Mouse (Mus musculus): ENCODE data around the gene Apol6.
"Not testable (repeated sequence)": the region's sequence is repeated elsewhere in the genome, so short reads cannot be mapped to it uniquely, and the experiment has no call there.

Gene Apol6

DNA sequence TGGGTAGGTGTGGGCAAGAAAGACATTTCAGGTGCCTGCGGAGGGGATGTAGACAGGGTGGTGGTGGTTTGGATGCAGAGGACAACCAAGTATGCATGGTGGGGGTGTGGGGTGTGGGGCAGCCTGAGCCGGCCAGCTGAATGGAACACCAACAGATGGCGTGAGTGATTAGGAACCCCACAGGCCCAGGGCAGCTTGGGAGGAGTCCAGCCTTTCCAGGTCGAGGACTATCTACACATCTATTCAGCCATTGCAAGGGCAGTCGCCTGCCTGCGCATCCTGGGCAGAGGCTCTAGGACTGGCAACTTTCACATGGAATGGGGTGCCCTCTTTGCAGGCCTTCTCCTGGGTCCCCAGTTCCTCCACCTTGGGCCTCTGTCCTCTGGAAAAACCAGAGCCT is 10.0 kb upstream of the Apol6 start:
- DNase-seq = peak; percentile 14

DNA sequence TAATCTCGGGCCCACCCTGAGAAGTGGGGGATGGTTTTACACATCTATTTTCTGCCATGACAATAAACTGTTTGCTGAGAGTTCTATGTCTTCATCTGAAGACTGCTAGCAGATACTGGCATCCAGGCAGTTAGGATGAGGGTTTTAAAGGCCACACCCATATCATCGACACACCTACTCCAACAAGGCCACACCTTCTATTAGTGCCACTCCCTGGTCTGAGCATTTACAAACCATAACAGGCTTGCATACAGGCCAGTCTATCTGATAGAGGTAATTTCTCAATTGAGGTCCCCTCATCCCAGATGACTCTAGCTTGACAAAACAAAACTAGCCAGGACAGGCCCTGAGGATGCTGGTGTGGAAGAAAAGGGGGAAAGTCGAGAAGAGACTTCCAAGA is 8.9 kb upstream of the Apol6 start:
- no peak for DNase-seq

DNA sequence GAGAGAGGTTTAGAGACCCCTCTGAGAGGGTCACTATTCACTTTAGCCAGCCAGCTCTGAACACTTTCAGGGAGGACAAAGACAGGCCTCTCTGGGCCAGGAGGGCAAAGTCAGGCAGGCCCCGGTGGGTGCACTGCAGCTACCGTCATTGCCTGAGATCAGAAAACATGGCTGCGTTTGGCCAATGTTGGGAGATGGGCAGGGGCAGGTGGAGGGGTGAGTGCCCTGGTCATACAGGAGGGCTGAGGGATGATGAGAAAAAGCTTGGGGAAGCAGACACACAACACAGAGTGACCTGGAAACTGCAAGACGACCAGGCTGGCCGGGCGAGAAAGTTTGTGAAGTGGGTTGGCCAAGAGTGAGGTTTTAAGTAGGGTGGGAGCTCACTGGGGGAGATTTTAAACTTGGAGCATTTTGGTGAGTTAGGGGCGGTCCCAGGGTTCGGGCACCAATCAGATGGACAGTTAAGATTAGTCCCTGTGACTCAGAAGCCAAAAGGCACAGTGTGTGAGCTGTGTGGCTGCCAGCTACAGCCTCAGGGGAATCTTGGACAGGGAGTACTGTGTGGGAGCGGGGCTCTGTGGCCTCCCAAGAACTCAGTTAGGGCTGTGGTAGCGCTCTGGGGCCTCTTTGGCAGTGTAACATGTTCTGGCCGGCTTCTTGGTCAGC is 8.1 kb upstream of the Apol6 start:
- peak; percentile 50 for DNase-seq

DNA sequence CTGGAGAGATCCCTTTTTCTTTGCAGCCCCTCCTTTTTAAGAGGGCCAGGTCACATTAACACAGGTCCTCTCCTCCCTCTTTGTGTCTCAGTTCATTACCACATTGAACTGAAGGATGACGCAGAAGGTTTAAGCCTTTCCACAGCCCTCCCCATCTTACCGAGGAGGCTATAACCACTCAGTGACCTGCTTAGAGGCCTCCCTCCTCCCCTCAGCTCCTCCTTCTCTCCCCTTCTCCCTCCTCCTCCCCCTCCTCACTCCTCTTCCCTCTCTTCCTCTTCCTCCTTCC is 7.6 kb upstream of the Apol6 start:
- DNase-seq = no peak

DNA sequence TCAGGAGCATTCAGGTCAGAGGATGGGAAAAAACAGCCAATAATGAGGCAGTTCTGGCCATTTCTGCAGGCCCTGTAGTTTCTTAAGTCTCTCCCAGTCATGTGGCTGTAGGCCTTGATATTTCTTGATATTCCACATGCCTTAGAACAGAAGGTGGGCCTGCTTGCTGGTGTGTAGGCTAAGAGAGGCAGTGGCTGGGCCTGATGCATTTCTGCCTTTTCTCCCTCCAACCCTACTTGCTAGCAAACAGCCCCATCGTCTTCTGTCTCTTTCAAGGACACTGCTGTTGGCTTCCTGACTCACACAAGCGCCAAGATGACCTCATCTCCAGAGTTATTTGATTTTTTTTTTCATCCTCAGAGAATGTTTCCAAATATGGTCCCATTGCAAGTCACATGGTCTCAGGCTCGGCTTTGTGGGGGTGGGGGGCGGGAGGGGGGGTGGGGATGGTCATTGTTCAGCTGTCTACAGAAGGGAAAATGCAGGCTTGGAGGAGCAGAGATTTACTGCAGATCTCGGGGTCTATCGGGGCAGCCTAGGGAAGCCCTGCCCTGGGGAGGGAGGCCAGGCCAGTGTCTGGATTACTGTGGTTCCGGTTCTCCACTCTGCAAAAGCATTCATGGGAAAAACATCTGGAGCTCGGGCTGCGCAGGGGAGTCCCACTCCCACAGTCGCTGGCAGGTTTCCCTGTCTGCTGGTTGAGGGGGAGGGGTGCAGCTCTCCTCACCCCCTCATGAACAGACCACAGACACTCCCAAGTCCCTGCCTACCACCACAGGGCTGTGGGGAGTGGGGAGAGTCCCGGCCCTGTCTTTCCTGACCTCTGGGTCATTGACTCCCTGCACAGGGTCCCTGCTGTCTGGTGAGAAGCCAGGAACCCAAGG is 7.0 kb upstream of the Apol6 start:
- peak; percentile 62 for DNase-seq

DNA sequence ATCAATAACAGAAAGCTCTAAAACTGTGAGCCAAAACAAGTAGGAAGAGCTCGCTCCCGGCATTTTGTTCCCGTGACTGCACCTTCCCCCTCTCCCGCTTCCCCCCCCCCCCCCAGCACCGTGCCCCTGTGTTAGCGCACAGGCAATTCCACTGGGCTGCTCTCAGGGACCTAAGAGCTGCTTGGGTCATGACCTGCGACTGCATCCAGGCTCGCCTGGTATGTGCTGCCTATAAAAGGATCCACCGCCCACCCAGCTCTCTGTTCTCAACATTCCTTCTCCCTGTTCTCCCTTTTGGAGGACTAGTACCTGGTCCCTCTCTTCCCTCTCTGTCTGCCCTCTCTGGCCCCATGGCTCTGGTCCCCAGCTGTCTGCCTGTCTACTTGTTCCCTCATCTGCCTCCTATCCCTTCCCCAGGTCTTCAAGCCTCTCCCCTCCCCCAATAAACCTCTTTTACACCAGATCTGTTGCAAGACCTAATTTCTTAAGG is 5.3 kb upstream of the Apol6 start:
- DNase-seq = no peak

DNA sequence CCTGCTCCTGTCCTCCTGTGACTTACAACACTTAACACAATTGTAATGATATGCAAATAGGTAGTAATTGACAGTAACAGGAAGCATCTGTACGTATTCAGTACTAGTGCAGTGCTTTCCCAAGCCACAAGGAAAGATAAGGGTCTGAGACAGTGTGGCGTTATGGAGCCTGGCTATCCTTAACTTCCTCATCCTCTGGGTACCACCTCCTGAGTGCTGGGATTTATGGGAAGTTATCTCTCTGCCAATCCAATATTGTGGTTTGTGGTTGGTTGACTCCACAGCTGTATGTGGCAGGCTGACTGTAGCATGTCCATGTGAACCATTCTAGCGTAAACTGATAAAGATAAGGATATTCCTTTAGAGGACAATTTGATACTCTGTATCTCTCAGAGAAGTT is 3.7 kb upstream of the Apol6 start:
- DNase-seq = no peak

DNA sequence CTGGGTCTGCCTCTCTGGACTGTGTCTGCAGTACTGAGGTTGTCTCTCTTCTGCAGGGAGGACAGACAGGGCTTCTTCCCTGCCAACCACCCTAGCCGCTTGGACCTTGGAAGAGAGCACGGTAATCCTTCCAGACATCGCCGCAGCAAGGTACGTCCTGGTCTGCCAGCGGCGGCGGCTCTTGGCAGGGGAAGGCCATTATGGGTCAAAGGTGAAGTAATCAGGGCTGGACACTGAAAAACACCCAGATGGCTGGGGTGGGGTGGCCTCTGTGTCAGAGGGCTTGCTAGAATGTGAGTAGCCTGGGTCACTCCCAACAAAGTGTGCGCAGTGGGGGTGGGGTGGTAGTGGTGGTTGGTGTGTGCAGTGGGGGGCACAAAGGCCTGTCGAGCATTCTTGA is 1.1 kb downstream of the Apol6 start:
- DNase-seq = peak; percentile 52

DNA sequence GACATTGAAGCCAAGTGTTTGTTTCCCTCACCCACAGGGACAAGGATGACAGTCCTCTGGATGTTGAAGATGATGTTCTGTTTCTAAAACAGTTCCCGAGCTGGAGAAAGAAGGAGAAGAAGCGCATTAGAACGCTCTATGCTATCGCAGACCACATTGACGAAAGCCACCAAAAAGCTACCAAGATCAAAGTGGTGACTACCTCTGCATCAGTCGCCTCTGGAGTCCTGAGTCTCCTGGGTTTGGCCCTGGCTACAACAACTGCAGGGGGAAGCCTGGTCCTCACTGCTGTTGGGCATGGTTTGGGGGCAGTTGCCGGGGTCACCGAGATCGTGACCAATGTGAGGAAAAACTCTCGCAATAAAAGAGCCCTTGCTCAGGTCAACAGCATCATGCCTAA is 6.0 kb downstream of the Apol6 start, which contains the start of gene Mb:
Gene Mb (minus strand): TSS at position 101 of the 400 bp plus-strand sequence.
- no peak for DNase-seq

DNA sequence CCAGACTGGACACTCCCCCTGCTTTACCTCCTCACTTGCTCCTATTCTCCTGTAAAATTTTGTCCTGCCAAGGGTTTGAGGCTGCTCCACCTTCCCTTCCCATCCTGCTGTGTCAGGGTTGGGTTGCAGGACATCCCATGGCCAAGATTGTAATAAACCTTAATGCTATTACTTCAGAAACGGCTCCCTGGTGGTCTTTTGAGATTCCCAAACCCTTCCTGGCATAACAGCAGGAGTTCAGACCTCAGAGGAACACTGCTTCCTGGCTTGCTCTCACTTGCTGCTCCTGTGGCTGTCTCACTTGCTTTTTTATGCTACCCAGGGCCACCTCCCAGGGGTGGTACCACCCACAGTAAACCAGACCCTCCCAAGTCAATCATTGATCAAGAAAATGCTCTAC is 7.6 kb downstream of the Apol6 start:
- no peak for DNase-seq

DNA sequence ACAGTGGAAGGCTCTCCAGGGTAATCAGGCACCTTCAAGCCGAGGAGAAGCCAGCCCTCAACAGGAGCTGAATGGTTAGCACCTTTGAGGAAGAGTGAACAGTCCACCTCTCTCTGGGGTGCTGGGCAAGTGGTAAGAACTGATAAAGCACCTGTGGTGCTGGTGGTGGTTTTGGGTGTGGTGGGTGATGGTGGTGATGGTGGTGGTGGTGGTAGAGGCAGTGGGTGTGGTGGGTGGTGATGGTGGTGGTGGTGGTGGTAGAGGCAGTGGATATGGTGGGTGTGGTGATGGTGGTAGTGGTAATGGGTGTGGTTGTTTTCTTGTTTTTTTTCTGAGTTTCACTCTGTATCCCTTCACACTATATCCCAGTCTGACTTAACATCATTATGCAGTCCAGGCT is 8.5 kb downstream of the Apol6 start:
- DNase-seq = no peak

DNA sequence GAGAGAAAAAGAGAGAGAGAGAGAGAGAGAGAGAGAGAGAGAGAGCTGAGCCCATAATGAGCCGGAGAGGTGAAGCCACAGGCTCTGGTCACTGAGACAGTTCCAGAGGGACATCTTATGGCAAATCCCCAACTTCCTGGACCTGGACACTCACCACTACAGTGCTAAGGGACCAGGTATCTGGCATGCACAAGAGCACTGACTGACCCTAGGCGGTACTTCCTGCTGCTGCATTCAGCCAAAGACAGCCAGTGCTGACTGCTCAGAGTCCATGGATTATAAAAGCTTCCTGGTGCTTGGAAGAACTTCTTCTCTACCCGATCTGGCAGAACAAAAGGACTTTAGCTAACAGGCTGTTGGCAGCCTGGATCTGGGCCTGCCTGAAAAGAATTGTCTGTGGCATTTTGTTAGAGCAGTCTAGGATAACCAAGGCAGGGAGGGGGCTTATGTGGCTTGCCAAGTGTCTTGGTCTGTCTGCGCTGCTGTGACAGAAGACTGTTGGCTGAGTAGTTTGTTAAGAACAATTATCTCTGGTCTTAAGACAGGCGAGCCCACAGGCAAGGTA is 10.2 kb downstream of the Apol6 start:
- no peak for DNase-seq

DNA sequence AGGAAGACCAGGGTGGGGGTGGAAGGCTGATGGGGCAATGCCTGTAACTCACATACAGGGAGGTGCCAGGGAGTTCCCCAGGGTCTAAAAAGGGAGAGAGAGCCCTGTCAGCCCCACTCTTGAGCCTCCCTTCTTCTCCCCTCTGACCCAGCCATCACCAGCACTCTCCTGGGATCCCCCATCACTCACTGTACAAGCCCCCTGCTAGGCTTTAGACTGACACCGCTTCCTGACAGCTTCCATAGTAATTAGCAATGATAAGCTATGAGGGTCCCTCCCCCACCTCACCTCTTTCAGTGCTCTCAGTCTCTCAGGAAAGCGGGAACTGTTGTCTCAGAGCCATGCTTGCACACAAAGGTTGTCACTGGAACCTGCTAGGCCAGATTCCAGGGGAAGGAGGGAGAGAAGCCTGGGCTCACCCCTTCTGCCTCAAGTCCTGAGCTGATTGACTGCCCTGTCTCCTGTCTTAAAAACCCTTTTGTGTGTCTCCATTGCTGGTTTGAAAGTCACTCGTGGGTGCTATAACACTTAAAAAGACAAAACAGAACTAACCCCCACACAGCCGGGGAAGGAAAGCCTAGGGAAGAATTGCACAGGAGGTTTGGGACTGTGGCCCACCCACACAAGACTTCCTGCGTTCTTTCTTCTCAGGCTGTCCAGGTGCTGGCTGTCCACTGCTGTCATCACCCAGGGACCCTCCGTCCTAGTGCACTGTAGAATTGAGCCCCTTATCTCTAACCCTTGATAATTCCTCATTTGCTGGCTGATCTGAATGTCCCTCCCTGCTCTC is 11.7 kb downstream of the Apol6 start:
- DNase-seq = no peak

DNA sequence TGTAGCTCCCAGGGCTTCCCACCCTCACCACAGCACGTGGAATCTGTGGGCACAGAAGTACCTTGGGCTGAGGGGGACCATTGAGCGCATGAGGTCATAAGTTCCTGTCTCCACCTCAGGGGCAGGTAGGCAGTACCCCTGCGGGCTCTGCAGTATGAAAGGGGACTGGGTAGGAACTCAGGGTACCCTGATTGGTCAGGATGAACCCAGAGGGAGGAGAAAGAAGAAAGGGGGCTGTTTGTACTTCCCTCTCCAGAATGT is 12.2 kb downstream of the Apol6 start:
- no peak for DNase-seq

DNA sequence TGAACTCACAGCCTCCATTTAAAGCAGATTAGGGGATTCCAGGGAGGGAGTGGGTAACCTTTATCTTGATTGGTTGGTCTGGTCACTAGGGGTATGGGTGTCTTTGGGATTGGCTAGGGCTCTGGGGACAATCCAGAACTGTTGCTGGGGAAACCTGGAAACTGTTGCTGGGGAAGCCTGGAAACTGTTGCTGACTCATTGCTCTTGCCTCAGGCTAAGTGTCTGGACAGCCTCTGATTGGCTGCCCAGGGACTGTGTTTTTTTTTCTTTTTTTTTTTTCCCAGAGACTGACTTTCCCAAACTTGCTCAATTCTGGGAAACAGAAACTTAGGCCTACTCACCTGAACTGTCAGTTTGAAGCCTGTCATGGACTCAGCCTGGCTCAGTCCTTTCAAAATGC is 14.0 kb downstream of the Apol6 start:
- DNase-seq = no peak

DNA sequence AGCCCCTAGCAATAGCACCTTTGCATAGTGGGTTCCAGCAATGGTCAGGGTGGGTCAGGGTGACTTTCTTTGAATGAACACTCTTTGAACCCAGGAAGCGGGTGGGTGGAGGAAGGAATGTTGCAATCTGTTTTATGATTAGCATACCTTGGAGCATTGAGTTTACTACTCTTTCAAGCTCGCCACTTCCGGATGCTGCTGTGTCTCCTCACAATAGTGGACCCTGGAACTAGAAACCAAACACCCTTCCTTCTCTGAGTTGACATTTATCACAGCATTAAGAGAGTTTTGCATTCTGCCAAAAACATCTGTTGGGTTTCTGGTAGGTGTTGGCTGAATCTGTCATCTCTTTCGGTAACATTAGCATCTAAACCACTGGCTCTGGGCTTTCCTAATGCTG is 14.9 kb downstream of the Apol6 start:
- DNase-seq = not testable (repeated sequence)

DNA sequence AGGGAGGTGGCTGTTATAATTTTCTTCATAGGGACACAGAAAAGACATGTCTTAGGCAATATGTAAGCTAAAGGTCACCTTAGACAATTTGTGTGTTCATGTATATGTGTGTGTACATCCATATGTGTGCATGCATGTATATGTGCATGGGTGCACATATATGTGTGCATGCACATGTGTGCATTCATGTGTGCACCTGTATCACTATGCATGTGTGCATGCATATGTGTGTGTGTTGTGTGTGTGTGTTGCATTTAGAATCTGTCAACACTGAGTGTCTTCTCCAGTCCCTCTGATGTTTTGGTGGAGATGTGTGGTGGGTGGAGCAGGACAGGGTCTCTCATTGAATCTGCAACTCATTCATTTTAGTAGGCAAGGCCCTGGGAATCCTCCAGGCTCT is 18.2 kb downstream of the Apol6 start:
- no peak for DNase-seq

DNA sequence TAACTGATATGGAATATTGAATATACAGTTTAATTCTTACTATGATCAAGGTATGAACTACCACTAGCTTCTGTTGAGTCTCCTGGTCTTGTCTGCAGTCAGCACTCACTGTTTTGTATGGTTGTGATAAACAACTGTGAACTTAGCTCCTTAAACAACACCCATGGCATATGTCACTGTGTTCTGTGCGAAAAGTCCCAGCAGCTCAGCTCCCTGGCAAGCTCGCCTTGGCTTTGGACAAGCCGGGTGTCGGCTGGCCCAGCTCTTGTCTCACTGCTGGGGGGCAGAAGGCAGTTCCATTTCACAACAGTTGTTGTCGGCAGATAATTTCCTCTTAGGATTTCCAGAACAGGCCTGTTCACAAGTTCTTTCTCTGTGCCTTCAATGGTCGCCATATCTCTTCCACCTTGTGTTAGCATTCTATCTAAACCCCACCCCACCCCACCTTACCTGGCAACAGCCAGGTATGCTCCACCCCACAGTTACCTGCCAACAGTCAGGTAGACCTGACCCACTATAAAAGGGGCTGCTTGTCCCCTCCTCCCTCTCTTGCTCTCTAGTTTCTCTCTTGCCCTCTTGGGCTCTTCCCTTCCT is 20.8 kb downstream of the Apol6 start:
- DNase-seq = no peak

DNA sequence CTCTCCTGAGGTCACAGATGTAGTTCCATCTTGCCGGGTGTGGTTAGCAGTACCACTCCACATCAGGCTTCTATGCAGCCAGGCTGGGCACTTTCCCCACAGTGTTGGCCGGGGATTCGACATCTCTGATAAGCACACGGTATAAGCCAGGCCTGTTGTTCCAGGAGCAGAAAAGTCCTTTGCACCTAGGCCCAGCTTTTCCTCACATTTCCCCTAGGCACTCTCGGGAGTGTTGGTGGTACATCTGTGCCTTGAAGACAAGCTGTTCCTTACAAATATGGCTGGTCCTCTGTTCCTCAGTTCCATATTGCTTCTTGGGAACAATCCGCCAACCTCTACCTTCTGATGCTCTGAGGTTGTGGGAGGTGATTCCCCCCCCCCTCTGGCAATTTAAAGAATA is 21.7 kb downstream of the Apol6 start:
- no peak for DNase-seq

DNA sequence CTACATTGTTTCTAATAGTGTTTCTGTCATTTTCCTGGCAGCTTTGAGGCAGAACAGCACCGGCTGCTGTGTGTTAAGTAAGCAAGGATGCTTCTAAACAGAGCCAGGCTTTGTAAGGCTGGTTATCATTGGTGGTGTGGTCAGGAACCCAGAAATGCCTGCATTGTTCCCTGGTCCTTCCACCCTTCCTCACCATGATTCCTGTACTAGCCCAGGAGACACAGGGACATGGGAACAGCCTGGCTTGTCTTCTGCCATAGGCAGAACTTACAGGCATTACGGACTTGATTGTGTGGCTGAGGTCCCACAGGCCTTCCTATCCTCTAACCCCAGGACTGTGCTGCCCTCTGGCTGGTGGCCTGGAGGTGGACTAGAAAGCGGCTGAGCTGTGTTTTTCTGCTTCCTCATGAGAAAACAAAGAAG is 23.9 kb downstream of the Apol6 start:
- DNase-seq = no peak

DNA sequence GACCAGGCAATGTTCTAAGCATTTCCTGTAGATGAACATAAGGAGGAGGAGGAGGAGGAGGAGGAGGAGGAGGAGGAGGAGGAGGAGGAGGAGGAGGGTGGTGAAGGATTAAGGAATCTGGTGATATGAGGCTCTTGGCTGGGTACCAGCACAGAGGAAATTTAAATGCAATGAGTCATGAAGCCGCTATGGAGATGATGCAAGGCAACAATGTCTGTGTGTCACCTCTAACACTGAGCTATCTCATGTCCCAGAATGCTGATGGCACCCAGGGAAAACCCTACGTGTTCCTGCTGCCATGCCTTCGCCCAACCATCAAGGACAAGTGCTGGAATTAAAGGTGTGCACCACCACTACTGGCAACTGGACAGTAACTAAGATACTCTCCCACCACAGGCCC is 24.5 kb downstream of the Apol6 start:
- DNase-seq = no peak

DNA sequence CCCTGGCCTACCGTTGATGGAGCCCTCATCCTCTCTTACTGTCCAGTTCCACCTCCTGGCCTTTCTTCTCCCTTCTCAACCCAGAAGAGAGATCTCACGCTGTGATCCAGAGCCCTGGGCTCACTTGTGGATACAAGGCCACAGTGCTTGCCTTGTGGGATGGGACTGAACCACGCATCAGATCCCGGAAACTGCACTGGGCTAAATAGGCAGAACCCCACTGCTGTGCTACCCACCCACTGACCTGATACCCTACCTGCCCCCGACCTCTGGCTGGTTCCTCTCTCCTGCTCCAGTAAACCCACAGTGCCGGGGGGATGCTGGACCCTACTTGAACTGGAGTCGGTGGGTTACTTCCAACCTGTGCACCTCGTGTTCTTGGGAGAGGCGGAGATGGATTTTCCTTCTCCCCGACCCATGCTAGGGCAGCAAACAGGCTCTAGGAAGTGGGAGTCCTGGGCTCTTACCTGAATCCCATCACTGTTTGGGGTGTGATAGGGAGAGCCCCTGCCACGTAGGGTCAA is 26.3 kb downstream of the Apol6 start:
- DNase-seq = no peak

DNA sequence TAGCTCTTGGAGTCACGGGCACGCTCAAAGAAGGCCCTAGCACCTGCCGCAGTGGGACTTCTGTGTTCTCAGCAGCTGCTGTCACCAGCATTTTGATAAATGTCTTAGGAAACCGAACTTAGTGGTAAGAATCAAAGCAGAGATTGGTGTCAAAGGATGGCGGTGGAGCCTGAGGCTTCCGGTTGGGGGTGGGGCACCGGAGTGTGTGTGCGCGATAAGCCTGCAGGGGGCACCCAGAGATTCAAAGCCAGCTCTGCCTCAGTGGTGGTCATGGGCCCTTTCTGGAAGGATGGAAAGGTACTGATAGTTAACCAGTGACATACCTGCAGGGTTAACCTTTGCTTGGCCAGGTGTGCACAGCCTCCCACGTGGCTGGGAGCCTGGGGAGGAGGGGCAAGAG is 27.0 kb downstream of the Apol6 start:
- no peak for DNase-seq

All from kidney, adult 9 months (tissue).